Mouse (Mus musculus) cerebral cortex, adult 2 months (tissue): ENCODE data around the gene Fstl5.

Source experiments
- WGBS: fragments of 180-500 bp; shearing (Covaris S2); methylation state at CpG from one replicate; pipeline ENCODE4 v1.1.7; 2018; 5-methylcytosine and 5-hydroxymethylcytosine counted together

Gene Fstl5

DNA sequence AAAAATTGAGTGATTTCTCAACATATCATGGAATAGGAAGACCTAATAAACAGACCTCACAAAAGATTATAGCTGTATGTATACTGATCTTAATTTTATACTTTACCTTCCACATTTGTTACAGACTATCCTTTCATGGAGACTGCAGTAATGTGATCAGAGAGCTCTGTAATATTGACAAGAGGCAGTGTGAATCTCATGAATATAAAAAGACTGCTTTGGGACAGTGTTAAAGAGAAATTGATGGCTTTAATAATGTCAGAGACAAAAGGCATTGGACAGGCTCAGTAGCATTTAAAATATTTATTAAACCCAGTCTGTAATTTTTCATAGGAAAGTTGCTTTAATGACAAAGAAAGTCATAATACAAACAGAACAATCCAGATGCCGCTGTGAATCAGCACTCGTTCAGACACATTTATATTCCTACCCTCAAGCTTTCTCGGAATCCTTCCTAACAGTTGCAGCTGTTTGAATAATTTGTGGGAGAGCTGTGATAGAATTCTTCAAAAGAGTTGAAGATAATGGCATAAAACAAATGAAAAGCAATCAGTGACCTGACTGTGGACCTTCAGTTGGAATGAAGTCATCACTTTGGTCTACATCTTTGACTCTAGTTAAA lies 499.0 kb downstream of the Fstl5 start:
- 58% methylated on average over 3 of the region's 3 CpGs for WGBS

DNA sequence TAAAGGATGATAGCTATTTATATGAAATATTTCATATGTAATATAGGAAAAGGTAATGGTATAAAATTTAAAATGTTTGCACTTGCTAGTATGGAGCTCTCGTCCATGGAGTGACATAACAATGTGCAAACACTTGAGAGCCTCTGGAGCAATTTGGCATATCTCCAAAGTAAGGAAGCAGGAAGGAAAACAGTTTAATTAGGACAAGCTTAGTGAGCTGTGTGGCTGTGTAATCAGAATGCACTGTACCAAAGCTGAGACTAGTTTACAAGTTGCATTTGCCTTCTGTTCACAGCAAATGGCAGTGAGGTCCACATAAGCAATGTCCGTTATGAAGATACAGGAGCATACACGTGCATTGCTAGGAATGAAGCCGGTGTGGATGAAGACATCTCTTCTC lies 519.1 kb downstream of the Fstl5 start:
- WGBS = 60% methylated on average over 4 of the region's 4 CpGs

- WGBS = 94% methylated on average over 1 of the region's 1 CpGs
Observed at GRCm38 (mm10) chr3:76620044-76620443, 546.0 kb downstream of the Fstl5 start.

DNA sequence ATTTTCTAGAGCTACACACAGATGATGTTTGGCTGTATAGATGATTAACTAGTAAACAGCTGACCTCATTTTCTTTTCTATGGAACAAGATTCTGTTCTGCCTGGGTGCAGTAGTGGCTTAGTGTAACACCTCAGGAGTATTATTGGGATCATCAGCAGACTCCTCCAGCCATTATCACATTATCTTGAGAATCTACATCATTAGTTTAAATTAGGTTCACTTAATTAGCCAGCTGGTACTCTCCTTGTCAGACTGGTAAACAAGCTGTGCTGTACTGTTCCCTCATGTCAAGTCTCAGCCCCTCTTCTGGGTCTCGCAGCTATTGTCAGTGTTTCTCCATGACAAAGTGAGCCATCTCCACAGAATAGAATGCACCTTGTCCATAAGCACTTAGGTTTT lies 580.2 kb downstream of the Fstl5 start:
- WGBS = 76% methylated on average over 1 of the region's 1 CpGs

DNA sequence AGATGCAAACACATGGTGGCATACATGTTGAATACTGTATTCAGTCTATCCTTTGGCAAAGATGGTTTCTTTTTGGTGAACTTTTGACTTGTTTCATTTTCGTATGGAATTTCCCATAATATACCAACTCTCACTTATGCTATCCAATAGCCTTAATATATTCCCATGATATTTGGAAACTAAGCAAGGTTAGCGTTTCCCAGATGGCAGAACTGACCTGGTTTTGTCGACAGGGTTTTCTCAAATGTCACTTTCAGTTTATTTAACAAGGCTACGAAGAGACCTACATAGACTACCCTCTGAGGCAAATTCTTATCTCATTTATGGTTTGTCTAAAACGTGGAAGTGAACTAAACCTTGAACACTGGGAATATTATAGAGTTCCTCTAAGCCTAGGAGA lies 596.8 kb downstream of the Fstl5 start:
- WGBS = 78% methylated on average over 5 of the region's 5 CpGs

DNA sequence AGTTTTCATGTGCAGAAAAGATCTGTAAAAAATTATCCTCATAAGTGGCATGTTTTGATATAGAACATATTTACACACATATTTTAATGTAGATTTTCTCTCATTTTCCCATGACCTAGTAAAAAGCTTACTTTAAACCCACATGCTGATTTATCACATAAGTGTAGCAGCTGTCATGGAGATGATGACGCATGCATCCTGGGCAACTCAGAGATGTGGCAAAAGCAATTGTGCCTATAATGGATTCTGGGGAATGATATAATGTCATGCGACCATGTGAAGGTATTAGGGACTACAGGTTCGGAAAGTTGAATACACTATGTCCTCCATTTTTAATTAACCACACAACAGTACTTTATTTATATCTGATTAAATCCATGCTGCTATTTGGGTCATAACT lies 601.9 kb downstream of the Fstl5 start:
- WGBS = 67% methylated on average over 3 of the region's 3 CpGs

GRCm38 (mm10) chr3:76679853-76680545 lies 605.9 kb downstream of the Fstl5 start:
- WGBS = 34% methylated on average over 5 of the region's 5 CpGs

DNA sequence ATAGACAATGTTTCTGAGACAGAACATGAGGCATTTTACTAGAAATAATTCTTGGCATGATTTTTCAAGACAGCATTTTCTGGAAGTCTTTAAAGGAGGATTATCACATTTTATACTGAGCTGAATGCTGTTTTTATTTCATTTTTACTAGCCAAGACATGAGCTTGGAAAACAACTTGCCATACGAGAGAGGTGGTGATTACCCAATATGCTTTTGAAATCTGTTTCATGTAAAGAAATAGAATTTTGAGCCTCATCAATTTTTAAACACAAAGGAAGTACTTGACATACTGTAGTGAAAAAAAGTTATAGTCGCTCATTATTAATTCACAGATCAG lies 606.4 kb downstream of the Fstl5 start:
- 52% methylated on average over 2 of the region's 2 CpGs for WGBS

DNA sequence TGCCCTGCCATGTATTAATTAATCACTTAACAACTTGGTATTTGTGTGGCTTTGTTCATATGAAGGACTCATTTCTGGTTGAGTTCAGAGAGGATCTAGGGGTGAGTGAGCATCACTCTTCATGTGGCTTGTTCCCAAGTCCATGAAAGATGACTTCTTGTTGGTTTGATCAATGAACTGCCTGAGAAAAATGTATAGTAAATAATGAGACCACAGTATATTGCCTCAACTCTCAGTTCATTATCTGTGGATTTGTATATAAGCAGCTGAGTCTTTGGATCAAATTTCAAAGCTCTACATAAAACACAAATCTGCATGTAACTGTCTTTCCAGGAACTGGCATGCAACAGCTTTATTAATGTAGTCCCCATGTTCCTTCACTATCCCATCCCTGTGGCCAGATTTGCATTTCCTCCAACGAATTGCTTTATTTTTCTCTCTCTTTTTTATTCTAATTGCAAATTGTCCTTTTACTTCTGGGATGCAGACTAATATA lies 623.1 kb downstream of the Fstl5 start:
- WGBS = 50% methylated on average over 1 of the region's 1 CpGs

GRCm38 (mm10) chr3:76739221-76739620 lies 665.2 kb downstream of the Fstl5 start:
- WGBS = 75% methylated on average over 2 of the region's 2 CpGs
